Mouse (Mus musculus) MEL (cell line): ENCODE measurements around the gene Pcyt1b. TPM values are rescaled to one million over a fixed set of nuclear protein-coding genes. Genes with fewer than 3 reads are reported as not detected.

Experiments
- polyA plus RNA-seq, 2 experiments: library from polyadenylated mRNA; stranded (reverse) in 1 of 2; unstranded in 1 of 2; fragments of >175 nt in 1 of 2; fragments of >200 nt in 1 of 2; gene quantifications; 2 replicates each; pipeline versions ENCODE4 v1.2.1 to v1.2.4; 2012; ENCODE audit warnings: low replicate concordance in 2 of 2, low read depth in 1 of 2; ENCODE audit not compliant: insufficient read length in 2 of 2, insufficient read depth in 1 of 2, missing spikeins in 1 of 2
- total RNA-seq: library from RNA; depleted of rRNA; stranded (reverse); fragments of 300-350 nt; gene quantifications from 2 replicates; pipeline ENCODE4 v1.2.3, GENCODE M21; 2012; rRNA removed

Pcyt1b gene
- total and polyA plus RNA-seq, 3 experiments = 1.2 to 10.4 TPM; not detected in 1

Other genes starting within 250 kb of the Pcyt1b start
- 37.7 and 38.7 TPM in 2 replicates for gene Pola1, start 22.7 kb upstream of the Pcyt1b start, total RNA-seq
- gene Pola1, start 22.7 kb upstream of the Pcyt1b start, polyA plus RNA-seq = 10 to 100 TPM; 26.8 to 36.1 TPM
- 34.4 and 43.9 TPM in 2 replicates for gene Pdk3, start 177.3 kb downstream of the Pcyt1b start, total RNA-seq
- gene Pdk3, start 177.3 kb downstream of the Pcyt1b start, polyA plus RNA-seq = 10 to 100 TPM in 1 of 2 experiments, not detected in 1; 58.4 TPM